Mouse (Mus musculus) heart, adult 2 months (tissue): Measurements from ENCODE around the gene Faap100.

Experiments
- CTCF ChIP-seq: fragments of 200-600 bp; IDR thresholded peaks from 2 replicates; pipeline ENCODE4 v1.8.1; 2022; ENCODE audit warnings: antibody characterized with exemption, mild to moderate bottlenecking, moderate library complexity
- POLR2A ChIP-seq: fragments of 200-500 bp; IDR thresholded peaks from 2 replicates; pipeline ENCODE4 v1.6.1; 2011; ENCODE audit warnings: mild to moderate bottlenecking, low read depth, low read length, control low read depth; ENCODE audit not compliant: insufficient read depth

DNA sequence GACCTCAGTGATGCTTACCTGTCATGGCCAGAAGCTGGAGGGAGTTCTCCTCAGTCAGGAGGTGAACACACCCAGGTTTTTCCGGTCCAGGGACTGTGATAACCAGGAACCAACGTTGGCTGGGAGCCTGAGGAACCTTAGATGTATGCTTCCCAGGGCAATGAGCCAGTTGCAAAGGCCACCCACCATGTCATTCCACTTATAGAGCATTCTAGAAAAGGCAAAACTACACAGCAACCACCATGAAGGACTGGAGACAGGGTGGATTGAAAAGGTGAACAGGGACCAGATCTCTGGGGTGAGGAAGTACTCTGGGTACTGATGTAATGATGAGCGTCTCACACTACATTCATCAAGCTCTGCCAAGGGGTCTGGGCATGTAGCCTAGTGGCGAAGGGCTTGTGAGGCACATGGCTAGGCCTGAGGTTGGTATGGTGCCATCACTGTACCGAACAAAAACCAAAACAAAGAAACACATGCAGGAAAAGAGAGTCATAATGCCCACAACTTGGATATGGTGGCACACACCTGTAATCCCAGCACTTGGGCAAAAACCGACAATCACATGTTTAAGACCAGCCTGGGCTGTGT is 43.0 kb downstream of the Faap100 start:
- no peak for TF ChIP-seq POLR2A
- TF ChIP-seq CTCF, result no peak
